Mouse (Mus musculus) frontal cortex, postnatal 10 days (tissue): ENCODE results near the gene Mindy1.
A peak's percentile ranks its signal among the peaks of the same experiment; 100 is the strongest.

Experiments
- DNase-seq, 2 experiments: peaks; one replicate each; pipeline ENCODE4 v3.0.0; 2022; ENCODE audit warnings: low spot score in 2 of 2, mixed read lengths in 1 of 2

Gene Mindy1

GRCm38 (mm10) chr3:95294316-95294715 is 13.2 kb downstream of the Mindy1 start:
- DNase-seq, result no peak

GRCm38 (mm10) chr3:95294718-95295117 is 13.6 kb downstream of the Mindy1 start:
- DNase-seq, result no peak

GRCm38 (mm10) chr3:95295321-95296102 is 14.4 kb downstream of the Mindy1 start:
- no peak for DNase-seq

GRCm38 (mm10) chr3:95296103-95296469 is 14.9 kb downstream of the Mindy1 start:
- DNase-seq, result no peak

GRCm38 (mm10) chr3:95298018-95298417 is 16.9 kb downstream of the Mindy1 start:
- no peak for DNase-seq

- no peak for DNase-seq
These were observed 20.2 kb downstream of the Mindy1 start for GRCm38 (mm10) chr3:95301204-95301796.

GRCm38 (mm10) chr3:95306244-95306643 is 25.1 kb downstream of the Mindy1 start:
- no peak for DNase-seq

- no peak for DNase-seq
These were observed 26.0 kb downstream of the Mindy1 start, which contains the start of gene Anxa9 for GRCm38 (mm10) chr3:95307100-95307499. Gene Anxa9 (minus strand): TSS chr3:95307176.

GRCm38 (mm10) chr3:95310496-95310895 is 29.4 kb downstream of the Mindy1 start:
- no peak for DNase-seq

- peak in 1 of 2 experiments; percentile 47 for DNase-seq
These were observed 30.1 kb downstream of the Mindy1 start for GRCm38 (mm10) chr3:95310968-95311882.

- no peak for DNase-seq
These were observed 31.5 kb downstream of the Mindy1 start for GRCm38 (mm10) chr3:95312623-95313022.

GRCm38 (mm10) chr3:95313476-95313875 is 32.3 kb downstream of the Mindy1 start:
- no peak for DNase-seq

GRCm38 (mm10) chr3:95314075-95314474 is 32.9 kb downstream of the Mindy1 start:
- DNase-seq, result no peak

GRCm38 (mm10) chr3:95314486-95315093 is 33.4 kb downstream of the Mindy1 start, which contains the start of gene Cers2:
Gene Cers2 (plus strand): TSS chr3:95314791.
- DNase-seq, result no peak

GRCm38 (mm10) chr3:95315094-95315843 is 34.1 kb downstream of the Mindy1 start:
- peak; percentile 51 to 76 for DNase-seq

- DNase-seq, result no peak
These were observed 34.9 kb downstream of the Mindy1 start for GRCm38 (mm10) chr3:95315844-95316550.

- DNase-seq, result peak in 1 of 2 experiments; percentile 61
These were observed 36.4 kb downstream of the Mindy1 start for GRCm38 (mm10) chr3:95317414-95318080.

GRCm38 (mm10) chr3:95318548-95318947 is 37.4 kb downstream of the Mindy1 start:
- no peak for DNase-seq

GRCm38 (mm10) chr3:95319110-95319509 is 38.0 kb downstream of the Mindy1 start:
- DNase-seq, result no peak
